Mouse (Mus musculus): ENCODE results near the gene Zfp335. TPM values are rescaled to one million over a fixed set of nuclear protein-coding genes. Genes with fewer than 3 reads are reported as not detected.

Zfp335 gene
- polyA plus RNA-seq, 1 experiment from 2014 or later: 17.4 TPM

GRCm38 (mm10) chr2:164891056-164891834 is 20.3 kb downstream of the Zfp335 start:
- Histone ChIP-seq H3K36me3 (peaks cover 100% of the 10 kb centered on the region), H3K27ac (no peak overlapping the region), H3K9ac (no peak overlapping the region), H3K4me2 (replicated peaks) (no peak overlapping the region), H3K4me3 (no peak overlapping the region), H3K9me3 (no peaks in the 10 kb centered on the region), H3K4me1 (no peaks in the 10 kb centered on the region), H3K27me3 (no peaks in the 10 kb centered on the region)
- 81% methylated on average over 13 of the region's 13 CpGs for WGBS
- no peak for ATAC-seq (ENCODE audit: insufficient number of reproducible peaks, insufficient read depth, low FRiP score, low TSS enrichment)

- 91% methylated on average over 24 of the region's 24 CpGs for WGBS
- no peak for ATAC-seq (ENCODE audit: insufficient number of reproducible peaks, insufficient read depth, low FRiP score, low TSS enrichment)
- Histone ChIP-seq H3K9ac (no peak overlapping the region), H3K4me3 (no peak overlapping the region), H3K27me3 (no peaks in the 10 kb centered on the region), H3K9me3 (no peaks in the 10 kb centered on the region), H3K36me3 (peaks cover 100% of the 10 kb centered on the region), H3K4me2 (replicated peaks) (no peak overlapping the region), H3K4me1 (no peaks in the 10 kb centered on the region), H3K27ac (no peak overlapping the region)
Measured at GRCm38 (mm10) chr2:164890411-164891049, 21.0 kb downstream of the Zfp335 start.

- WGBS: 78% methylated on average over 2 of the region's 2 CpGs
- ATAC-seq (ENCODE audit: insufficient number of reproducible peaks, insufficient read depth, low FRiP score, low TSS enrichment): no peak
- H3K36me3 ChIP-seq: peaks cover 100% of the 10 kb centered on the region
Measured at GRCm38 (mm10) chr2:164889960-164890359, 21.6 kb downstream of the Zfp335 start.

GRCm38 (mm10) chr2:164888996-164889395 is 22.6 kb downstream of the Zfp335 start:
- H3K36me3 ChIP-seq: peaks cover 99% of the 10 kb centered on the region
- H3K9ac ChIP-seq: no peak overlapping the region
- H3K27me3 ChIP-seq: no peaks in the 10 kb centered on the region
- no peaks in the 10 kb centered on the region for H3K4me1 ChIP-seq
- H3K9me3 ChIP-seq: no peaks in the 10 kb centered on the region
- H3K4me3 ChIP-seq: no peak overlapping the region
- no peak for ATAC-seq (ENCODE audit: insufficient number of reproducible peaks, insufficient read depth, low FRiP score, low TSS enrichment)
- H3K4me2 ChIP-seq (replicated peaks): no peak overlapping the region
- WGBS: 87% methylated on average over 12 of the region's 12 CpGs
- no peak overlapping the region for H3K27ac ChIP-seq

More at GRCm38 (mm10) chr2:164889960-164890359, 21.6 kb downstream of the Zfp335 start:
- H3K27ac ChIP-seq: no peak overlapping the region
- no peak overlapping the region for H3K4me2 ChIP-seq (replicated peaks)
- H3K4me1 ChIP-seq: no peaks in the 10 kb centered on the region
- H3K9me3 ChIP-seq: no peaks in the 10 kb centered on the region
- no peak overlapping the region for H3K4me3 ChIP-seq
- H3K27me3 ChIP-seq: no peaks in the 10 kb centered on the region
- H3K9ac ChIP-seq: no peak overlapping the region

- peaks cover 3% of the 10 kb centered on the region; the same call in 1 of the 2 replicates for H3K4me1 ChIP-seq
- H3K9me3 ChIP-seq: no peaks in the 10 kb centered on the region
- no peaks in the 10 kb centered on the region for H3K27me3 ChIP-seq
- H3K4me3 ChIP-seq: no peak overlapping the region
- H3K4me2 ChIP-seq (replicated peaks): no peak overlapping the region
- ATAC-seq (ENCODE audit: insufficient number of reproducible peaks, insufficient read depth, low FRiP score, low TSS enrichment): no peak
- WGBS: 93% methylated on average over 10 of the region's 10 CpGs
- no peak overlapping the region for H3K9ac ChIP-seq
- H3K36me3 ChIP-seq: peaks cover 89% of the 10 kb centered on the region
- no peak overlapping the region for H3K27ac ChIP-seq
Measured at GRCm38 (mm10) chr2:164886617-164887016, 24.9 kb downstream of the Zfp335 start.

- WGBS: 92% methylated on average over 7 of the region's 7 CpGs
Measured at GRCm38 (mm10) chr2:164885788-164886187, 25.8 kb downstream of the Zfp335 start.

GRCm38 (mm10) chr2:164882619-164883018 is 28.9 kb downstream of the Zfp335 start:
- Histone ChIP-seq H3K27ac (0 out of 2 replicates have a peak overlapping the region, but pooled peaks have one; percentile 26), H3K9me3 (no peaks in the 10 kb centered on the region), H3K4me2 (replicated peaks) (no peak overlapping the region), H3K27me3 (no peaks in the 10 kb centered on the region), H3K36me3 (peaks cover 49% of the 10 kb centered on the region), H3K4me1 (peaks cover 11% of the 10 kb centered on the region), H3K4me3 (no peak overlapping the region), H3K9ac (no peak overlapping the region)
- ATAC-seq (ENCODE audit: insufficient number of reproducible peaks, insufficient read depth, low FRiP score, low TSS enrichment): no peak
- 75% methylated on average over 9 of the region's 9 CpGs for WGBS

More at GRCm38 (mm10) chr2:164885788-164886187, 25.8 kb downstream of the Zfp335 start:
- Histone ChIP-seq H3K27ac (no peak overlapping the region; the same call in 1 of the 2 replicates), H3K4me3 (no peak overlapping the region), H3K9ac (no peak overlapping the region), H3K4me2 (replicated peaks) (no peak overlapping the region), H3K4me1 (peaks cover 4% of the 10 kb centered on the region), H3K27me3 (no peaks in the 10 kb centered on the region), H3K9me3 (no peaks in the 10 kb centered on the region), H3K36me3 (peaks cover 80% of the 10 kb centered on the region)
- no peak for ATAC-seq (ENCODE audit: insufficient number of reproducible peaks, insufficient read depth, low FRiP score, low TSS enrichment)

GRCm38 (mm10) chr2:164879568-164880277 is 31.8 kb downstream of the Zfp335 start:
- under 1% methylated on average over 70 of the region's 72 CpGs for WGBS
- peak; percentile 77 for ATAC-seq (ENCODE audit: insufficient number of reproducible peaks, insufficient read depth, low FRiP score, low TSS enrichment)
- peak overlapping the region; percentile 85 for H3K4me3 ChIP-seq

GRCm38 (mm10) chr2:164879228-164879567 is 32.4 kb downstream of the Zfp335 start, which contains the start of gene Pcif1:
Pcif1 (plus strand) TSS chr2:164879304.
- Histone ChIP-seq H3K4me1 (peaks cover 21% of the 10 kb centered on the region), H3K4me3 (peak within 1 kb of the TSS; percentile 85), H3K27me3 (no peaks in the 10 kb centered on the region), H3K36me3 (peaks cover 20% of the 10 kb centered on the region), H3K27ac (peak within 1 kb of the TSS; percentile 100), H3K4me2 (replicated peaks) (peak within 1 kb of the TSS; percentile 85), H3K9ac (peak within 1 kb of the TSS; percentile 99), H3K9me3 (no peaks in the 10 kb centered on the region)
- WGBS: under 1% methylated on average over 34 of the region's 40 CpGs
- peak; percentile 67 for ATAC-seq (ENCODE audit: insufficient number of reproducible peaks, insufficient read depth, low FRiP score, low TSS enrichment)

More at GRCm38 (mm10) chr2:164879568-164880277, 31.8 kb downstream of the Zfp335 start:
- Histone ChIP-seq H3K27ac (peak overlapping the region; percentile 100), H3K9ac (peak overlapping the region; percentile 99), H3K9me3 (no peaks in the 10 kb centered on the region), H3K4me2 (replicated peaks) (peak overlapping the region; percentile 85), H3K27me3 (no peaks in the 10 kb centered on the region), H3K36me3 (peaks cover 24% of the 10 kb centered on the region), H3K4me1 (peaks cover 16% of the 10 kb centered on the region)

- H3K9ac ChIP-seq: peak overlapping the region; percentile 99
- no peaks in the 10 kb centered on the region for H3K27me3 ChIP-seq
- H3K4me3 ChIP-seq: peak overlapping the region; percentile 85
- peak overlapping the region; percentile 100 for H3K27ac ChIP-seq
- 3% methylated on average over 28 of the region's 28 CpGs for WGBS
- peaks cover 15% of the 10 kb centered on the region for H3K36me3 ChIP-seq
- peak; percentile 35; the same call in 1 of the 2 replicates for ATAC-seq (ENCODE audit: insufficient number of reproducible peaks, insufficient read depth, low FRiP score, low TSS enrichment)
- H3K4me1 ChIP-seq: peaks cover 24% of the 10 kb centered on the region
- H3K9me3 ChIP-seq: no peaks in the 10 kb centered on the region
- peak overlapping the region; percentile 85 for H3K4me2 ChIP-seq (replicated peaks)
Measured at GRCm38 (mm10) chr2:164878509-164879227, 32.9 kb downstream of the Zfp335 start.

All from embryonic facial prominence, embryonic 12.5 days (tissue).